Mouse (Mus musculus): Measurements from ENCODE around the gene Fiz1. TPM values are rescaled to one million over a fixed set of nuclear protein-coding genes. Genes with fewer than 3 reads are reported as not detected.
"Not testable (repeated sequence)": the region's sequence is repeated elsewhere in the genome, so short reads cannot be mapped to it uniquely, and the experiment has no call there.

Gene Fiz1
- polyA plus RNA-seq, 1 experiment from 2014 or later: 37.7 TPM

DNA sequence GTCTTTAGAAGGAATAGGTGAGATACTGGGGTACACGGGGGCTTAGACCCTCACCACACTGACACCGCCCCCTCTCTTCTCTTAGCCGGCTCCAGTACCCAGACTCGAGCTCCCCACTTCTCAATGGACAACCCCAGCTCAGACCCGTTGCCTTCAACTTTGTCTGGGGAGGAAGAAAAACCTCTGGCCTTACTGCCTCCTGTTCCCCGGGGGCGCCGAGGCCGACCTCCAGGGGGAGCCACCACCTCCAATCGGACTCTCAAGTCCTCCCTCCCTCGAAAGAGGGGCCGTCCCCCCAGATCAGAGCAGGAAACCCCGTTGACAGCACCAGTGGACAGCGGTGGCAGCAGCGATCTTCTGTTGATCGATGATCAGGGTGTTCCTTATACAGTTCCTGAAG lies 2.9 kb upstream of the Fiz1 start:
- Histone ChIP-seq H3K27me3 (no peaks in the 10 kb centered on the region), H3K4me3 (no peak overlapping the region), H3K36me3 (peaks cover 21% of the 10 kb centered on the region), H3K4me2 (no peak overlapping the region), H3K4me1 (peaks cover 34% of the 10 kb centered on the region), H3K9ac (no peak overlapping the region), H3K9me3 (no peaks in the 10 kb centered on the region), H3K27ac (no peak overlapping the region)
- no peak for ATAC-seq (ENCODE audit: insufficient number of reproducible peaks, low FRiP score, low TSS enrichment, low read depth)
- 96% methylated on average over 16 of the region's 16 CpGs for WGBS

DNA sequence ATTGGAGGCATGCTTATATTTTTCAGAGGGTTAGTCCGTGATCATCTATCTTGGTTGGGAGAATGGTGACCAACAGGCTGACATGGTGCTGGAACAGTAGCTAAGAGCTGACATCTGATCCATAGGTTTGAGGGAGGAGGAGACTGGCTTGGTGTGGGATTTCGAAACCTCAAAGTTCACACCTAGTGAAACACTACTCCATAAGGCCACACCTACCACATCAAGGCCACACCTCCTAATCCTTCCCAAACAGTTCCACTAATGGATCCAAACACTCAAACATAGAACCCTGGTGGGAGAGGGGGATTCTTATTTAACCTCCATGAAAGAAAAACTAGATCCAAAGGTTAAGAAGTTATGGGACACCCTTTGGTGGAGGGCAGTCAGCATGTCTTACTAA lies 2.4 kb upstream of the Fiz1 start:
- Histone ChIP-seq H3K4me2 (no peak overlapping the region), H3K9me3 (no peaks in the 10 kb centered on the region), H3K9ac (no peak overlapping the region), H3K27me3 (no peaks in the 10 kb centered on the region), H3K4me1 (peaks cover 30% of the 10 kb centered on the region), H3K27ac (no peak overlapping the region), H3K4me3 (no peak overlapping the region), H3K36me3 (peaks cover 19% of the 10 kb centered on the region)
- ATAC-seq (ENCODE audit: insufficient number of reproducible peaks, low FRiP score, low TSS enrichment, low read depth): no peak
- WGBS: 94% methylated on average over 2 of the region's 2 CpGs

DNA sequence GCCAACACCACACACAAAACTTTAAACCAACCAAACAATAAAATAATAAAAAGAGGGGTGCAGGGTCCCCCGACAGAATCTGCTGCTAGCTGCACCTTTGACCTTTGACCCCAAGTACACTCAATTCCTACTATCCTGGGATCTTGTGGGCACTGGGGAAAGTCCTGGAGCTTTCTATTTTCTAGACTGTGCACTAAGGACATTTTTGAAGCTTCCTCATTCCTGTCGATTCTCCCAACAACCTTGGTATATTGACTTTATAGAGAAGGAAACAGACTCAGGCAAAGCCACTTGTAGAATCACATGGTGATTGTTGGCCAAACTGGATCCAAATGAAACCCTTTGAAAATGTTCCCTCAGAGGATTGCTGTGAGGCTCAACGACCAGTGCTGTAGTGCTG lies 1.6 kb upstream of the Fiz1 start:
- Histone ChIP-seq H3K27ac (peak overlapping the region; percentile 99), H3K9ac (peak overlapping the region; percentile 52; the same call in 1 of the 2 replicates), H3K27me3 (no peaks in the 10 kb centered on the region), H3K4me1 (peaks cover 21% of the 10 kb centered on the region), H3K4me3 (peak overlapping the region; percentile 74), H3K9me3 (no peaks in the 10 kb centered on the region), H3K4me2 (peak overlapping the region; percentile 64), H3K36me3 (peaks cover 27% of the 10 kb centered on the region)
- no peak for ATAC-seq (ENCODE audit: insufficient number of reproducible peaks, low FRiP score, low TSS enrichment, low read depth)
- 63% methylated on average over 3 of the region's 3 CpGs for WGBS

DNA sequence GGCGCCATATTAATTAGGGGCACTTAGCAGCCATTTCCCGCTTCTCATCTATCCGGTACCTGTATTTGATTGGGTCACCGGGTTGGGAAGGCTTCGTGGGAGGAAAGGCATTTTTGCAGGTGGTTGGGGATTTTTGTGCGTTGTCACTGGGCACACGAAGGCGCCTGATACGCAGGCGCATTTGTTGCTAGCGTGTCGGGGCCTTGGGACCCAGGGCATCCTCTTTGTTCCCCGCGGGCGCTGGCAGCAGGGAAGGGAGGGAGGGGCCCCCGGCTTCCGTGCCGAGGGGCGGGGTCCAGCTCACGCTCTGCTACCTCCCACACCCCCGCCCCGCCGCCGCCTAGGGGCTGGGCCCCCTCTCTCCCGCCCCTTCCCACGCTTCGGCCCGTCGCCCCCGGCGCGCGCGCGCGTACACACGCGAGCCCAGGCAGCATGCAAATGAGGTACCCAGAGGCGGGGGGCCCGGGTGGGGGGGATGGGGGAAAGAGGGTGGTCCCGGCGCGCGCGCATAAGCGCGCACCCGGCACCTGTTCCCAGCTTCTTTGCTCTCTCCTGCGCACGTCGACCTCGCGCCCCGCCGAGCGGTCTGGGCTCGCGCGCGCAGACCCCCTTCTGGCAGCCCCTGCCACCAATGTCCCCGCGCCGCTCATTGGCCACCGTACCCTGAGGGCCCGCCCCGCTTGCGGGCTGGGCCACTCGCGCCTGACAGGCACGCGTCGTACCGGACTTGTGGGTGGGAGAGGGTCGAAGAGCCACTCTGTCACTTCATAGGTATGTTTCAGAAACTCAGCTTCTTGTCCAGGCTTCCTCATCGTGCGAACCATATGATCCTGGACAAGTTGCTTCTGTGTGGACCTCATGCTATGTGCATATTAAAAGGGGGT lies 863 bp upstream of the Fiz1 start, which contains the start of gene Gm44973:
Gene Gm44973, plus strand, starts transcription at position 379 of the 884 bp plus-strand sequence.
- Histone ChIP-seq H3K9ac (peak within 1 kb of the TSS; percentile 74), H3K36me3 (peaks cover 34% of the 10 kb centered on the region), H3K27me3 (no peaks in the 10 kb centered on the region), H3K4me1 (peaks cover 19% of the 10 kb centered on the region; the same call in 1 of the 2 replicates), H3K9me3 (no peaks in the 10 kb centered on the region), H3K27ac (peak within 1 kb of the TSS; percentile 99), H3K4me3 (peak within 1 kb of the TSS; percentile 74), H3K4me2 (peak within 1 kb of the TSS; percentile 64)
- under 1% methylated on average over 55 of the region's 76 CpGs for WGBS
- ATAC-seq (ENCODE audit: insufficient number of reproducible peaks, low FRiP score, low TSS enrichment, low read depth): peak; percentile 83

DNA sequence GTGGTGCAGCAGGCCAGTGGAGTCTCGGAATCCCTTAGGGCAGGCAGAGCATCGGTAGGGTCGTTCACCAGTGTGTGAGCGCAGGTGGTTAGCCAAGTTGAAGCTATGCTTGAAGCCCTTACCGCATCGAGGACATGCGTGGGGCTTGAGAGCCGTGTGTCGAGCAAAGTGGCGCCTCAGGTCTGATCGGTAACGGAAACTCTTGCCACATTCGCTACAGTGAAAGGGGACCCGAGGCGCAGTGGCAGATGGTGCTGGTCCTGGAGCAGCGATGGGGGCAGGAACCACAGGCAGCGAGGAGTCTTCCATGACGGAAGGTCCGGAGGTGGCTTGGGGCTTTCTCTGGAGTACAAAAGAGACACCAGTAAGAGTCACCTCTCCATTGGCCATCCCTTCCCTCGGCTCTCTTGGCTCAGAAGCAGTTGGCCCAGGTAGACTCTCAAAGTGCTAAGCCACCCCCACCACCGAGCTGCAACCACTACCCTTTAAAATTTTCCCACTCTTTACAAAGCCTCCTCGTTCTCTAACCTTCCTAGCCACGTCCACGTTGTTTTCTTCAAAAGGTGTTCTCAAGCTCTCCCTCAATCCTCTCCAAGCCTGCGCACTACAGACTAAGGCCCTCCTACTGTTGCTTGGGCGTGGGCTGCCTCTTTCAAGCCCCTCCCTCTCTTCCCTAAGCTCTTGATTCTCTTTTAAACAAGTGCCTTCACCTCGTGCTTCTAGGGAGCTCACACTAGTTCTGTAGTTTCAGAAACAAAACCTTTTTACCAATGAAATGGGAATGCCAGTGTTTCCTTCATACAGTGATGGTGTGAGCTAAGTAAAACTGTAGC lies 1.6 kb downstream of the Fiz1 start:
- H3K27me3 ChIP-seq: no peaks in the 10 kb centered on the region
- peaks cover 10% of the 10 kb centered on the region; the same call in 1 of the 2 replicates for H3K4me1 ChIP-seq
- H3K27ac ChIP-seq: no peak overlapping the region
- H3K9me3 ChIP-seq: no peaks in the 10 kb centered on the region
- peaks cover 55% of the 10 kb centered on the region for H3K36me3 ChIP-seq
- peak overlapping the region; percentile 74; the same call in 1 of the 2 replicates for H3K4me3 ChIP-seq
- no peak overlapping the region for H3K4me2 ChIP-seq
- H3K9ac ChIP-seq: no peak overlapping the region
- no peak for ATAC-seq (ENCODE audit: insufficient number of reproducible peaks, low FRiP score, low TSS enrichment, low read depth)
- WGBS: 92% methylated on average over 27 of the region's 27 CpGs

- Histone ChIP-seq H3K4me2 (no peak overlapping the region), H3K4me1 (peaks cover 5% of the 10 kb centered on the region; the same call in 1 of the 2 replicates), H3K36me3 (peaks cover 68% of the 10 kb centered on the region), H3K9ac (no peak overlapping the region), H3K4me3 (no peak overlapping the region), H3K9me3 (no peaks in the 10 kb centered on the region), H3K27me3 (no peaks in the 10 kb centered on the region), H3K27ac (no peak overlapping the region)
- WGBS: 97% methylated on average over 26 of the region's 26 CpGs
- ATAC-seq (ENCODE audit: insufficient number of reproducible peaks, low FRiP score, low TSS enrichment, low read depth): no peak
These were observed 6.3 kb downstream of the Fiz1 start for GRCm38 (mm10) chr7:5008229-5008628.

DNA sequence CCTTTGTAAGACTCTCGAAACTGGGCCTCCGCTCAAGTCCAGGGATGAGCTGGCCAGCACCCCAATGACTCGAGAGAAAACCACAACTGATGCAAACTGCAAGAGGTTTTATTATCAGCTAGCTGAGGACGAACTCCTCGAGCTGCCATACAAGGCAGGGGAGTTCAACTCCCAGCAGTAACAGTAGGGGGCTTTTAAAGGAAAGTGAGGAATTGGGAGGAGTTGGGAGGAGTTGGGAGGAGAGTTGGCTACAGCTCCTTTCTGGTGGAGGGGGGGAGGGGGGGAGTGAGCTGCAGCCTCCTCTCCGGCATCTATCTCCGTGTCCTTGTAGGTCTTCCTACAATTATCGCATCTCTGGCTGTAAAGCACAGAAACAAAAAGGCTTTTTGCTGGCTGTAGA lies 11.6 kb downstream of the Fiz1 start:
- not testable (repeated sequence) for H3K27me3 ChIP-seq; H3K4me1 ChIP-seq; H3K9ac ChIP-seq; H3K27ac ChIP-seq; H3K4me2 ChIP-seq; ATAC-seq (ENCODE audit: insufficient number of reproducible peaks, low FRiP score, low TSS enrichment, low read depth); H3K9me3 ChIP-seq; H3K4me3 ChIP-seq
- peaks cover 18% of the 10 kb centered on the region for H3K36me3 ChIP-seq
- WGBS: 61% methylated on average over 8 of the region's 8 CpGs

DNA sequence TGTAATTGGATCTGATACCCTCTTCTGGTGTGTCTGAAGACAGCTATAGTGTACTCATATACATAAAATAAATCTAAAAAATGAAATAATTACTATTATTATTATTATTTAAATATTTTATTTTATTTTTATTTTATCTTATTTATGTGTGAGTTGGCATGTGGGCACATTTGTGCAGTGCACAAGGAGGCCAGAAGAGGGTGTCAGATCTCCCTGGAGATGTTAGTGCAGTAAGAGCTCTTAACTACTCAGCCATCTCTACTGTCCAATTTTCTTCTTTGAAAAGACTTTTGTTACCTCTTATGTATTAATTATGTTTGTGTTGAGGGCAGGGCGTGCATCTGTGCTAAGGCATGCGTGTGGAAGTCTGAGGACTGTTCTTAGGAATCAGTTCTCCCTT lies 14.6 kb downstream of the Fiz1 start:
- Histone ChIP-seq H3K27ac (no peak overlapping the region), H3K4me1 (peaks cover 12% of the 10 kb centered on the region), H3K4me2 (no peak overlapping the region), H3K4me3 (no peak overlapping the region), H3K9me3 (no peaks in the 10 kb centered on the region), H3K36me3 (peaks cover 3% of the 10 kb centered on the region; the same call in 1 of the 2 replicates), H3K27me3 (no peaks in the 10 kb centered on the region), H3K9ac (no peak overlapping the region)
- WGBS: 70% methylated on average over 2 of the region's 2 CpGs
- ATAC-seq (ENCODE audit: insufficient number of reproducible peaks, low FRiP score, low TSS enrichment, low read depth): no peak

- H3K4me3 ChIP-seq: peak overlapping the region; percentile 60
These were observed 17.6 kb downstream of the Fiz1 start for GRCm38 (mm10) chr7:4996934-4997333.

GRCm38 (mm10) chr7:4996003-4996895 lies 18.2 kb downstream of the Fiz1 start, which contains the start of gene Zfp579:
Gene Zfp579 (minus strand): TSS chr7:4996158.
- H3K4me1 ChIP-seq: peaks cover 30% of the 10 kb centered on the region

More at GRCm38 (mm10) chr7:4996934-4997333, 17.6 kb downstream of the Fiz1 start:
- Histone ChIP-seq H3K27me3 (peaks cover 12% of the 10 kb centered on the region), H3K4me1 (peaks cover 30% of the 10 kb centered on the region), H3K27ac (no peak overlapping the region), H3K9me3 (no peaks in the 10 kb centered on the region), H3K9ac (no peak overlapping the region), H3K4me2 (peak overlapping the region; percentile 81), H3K36me3 (peaks cover 27% of the 10 kb centered on the region)
- ATAC-seq (ENCODE audit: insufficient number of reproducible peaks, low FRiP score, low TSS enrichment, low read depth): no peak
- 53% methylated on average over 8 of the region's 8 CpGs for WGBS

More at GRCm38 (mm10) chr7:4996003-4996895, 18.2 kb downstream of the Fiz1 start, which contains the start of gene Zfp579:
- WGBS: 6% methylated on average over 19 of the region's 26 CpGs
- Histone ChIP-seq H3K9me3 (0 out of 2 replicates have a peak, but pooled peaks cover 3% of the 10 kb centered on the region), H3K4me2 (peak within 1 kb of the TSS; percentile 81), H3K27me3 (peaks cover 12% of the 10 kb centered on the region), H3K27ac (peak within 1 kb of the TSS; percentile 71), H3K9ac (peak within 1 kb of the TSS; percentile 74), H3K36me3 (peaks cover 33% of the 10 kb centered on the region), H3K4me3 (peak within 1 kb of the TSS; percentile 60)
- peak; percentile 75 for ATAC-seq (ENCODE audit: insufficient number of reproducible peaks, low FRiP score, low TSS enrichment, low read depth)

Measured in limb, embryonic 15.5 days (tissue).